Mouse (Mus musculus): ENCODE data around the gene Ezh1. TPM values are rescaled to one million over a fixed set of nuclear protein-coding genes. Genes with fewer than 3 reads are reported as not detected.
A peak's percentile ranks its signal among the peaks of the same experiment; 100 is the strongest.

Gene Ezh1
- total and polyA plus RNA-seq, 2 experiments from 2014 or later: 22.5 to 25.6 TPM

DNA sequence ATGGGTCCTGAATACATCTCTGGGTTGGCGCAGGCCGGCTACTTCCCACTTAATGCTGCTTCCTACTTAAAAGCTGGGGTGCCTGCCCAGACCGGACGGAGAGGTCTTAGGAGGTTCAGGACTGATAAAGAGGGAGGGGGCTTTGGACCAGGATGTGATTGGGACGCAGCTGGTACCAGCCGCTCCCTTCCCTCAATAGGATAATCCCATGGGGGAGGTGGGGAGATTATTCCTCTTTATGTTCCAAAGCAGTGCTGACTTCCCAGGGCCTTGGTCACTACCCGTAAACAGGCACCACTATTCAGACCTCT is 20.4 kb upstream of the Ezh1 start:
- Histone ChIP-seq H3K9ac (peak overlapping the region; percentile 68), H3K36me3 (ENCODE audit: insufficient read depth) (no peaks in the 10 kb centered on the region), H3K27me3 (ENCODE audit: insufficient read depth, low read length) (peaks cover 15% of the 10 kb centered on the region), H3K4me3 (ENCODE audit: low read depth, low read length) (peak overlapping the region; percentile 59), H3K27ac (ENCODE audit: low read depth, low read length) (no peak overlapping the region), H3K4me2 (ENCODE audit: low read depth) (peak overlapping the region; percentile 97), H3K4me1 (ENCODE audit: insufficient read depth) (peaks cover 4% of the 10 kb centered on the region; the same call in 1 of the 2 replicates), H3K9me3 (ENCODE audit: low read length) (no peaks in the 10 kb centered on the region)
- 0 out of 2 replicates have a peak, but pooled peaks have one; percentile 1 for TF ChIP-seq CTCF (IDR thresholded peaks at IDR 0.05; ENCODE audit: low read depth)
- WGBS: 4% methylated on average over 7 of the region's 7 CpGs
- ATAC-seq (no peak), DNase-seq (no peak)

DNA sequence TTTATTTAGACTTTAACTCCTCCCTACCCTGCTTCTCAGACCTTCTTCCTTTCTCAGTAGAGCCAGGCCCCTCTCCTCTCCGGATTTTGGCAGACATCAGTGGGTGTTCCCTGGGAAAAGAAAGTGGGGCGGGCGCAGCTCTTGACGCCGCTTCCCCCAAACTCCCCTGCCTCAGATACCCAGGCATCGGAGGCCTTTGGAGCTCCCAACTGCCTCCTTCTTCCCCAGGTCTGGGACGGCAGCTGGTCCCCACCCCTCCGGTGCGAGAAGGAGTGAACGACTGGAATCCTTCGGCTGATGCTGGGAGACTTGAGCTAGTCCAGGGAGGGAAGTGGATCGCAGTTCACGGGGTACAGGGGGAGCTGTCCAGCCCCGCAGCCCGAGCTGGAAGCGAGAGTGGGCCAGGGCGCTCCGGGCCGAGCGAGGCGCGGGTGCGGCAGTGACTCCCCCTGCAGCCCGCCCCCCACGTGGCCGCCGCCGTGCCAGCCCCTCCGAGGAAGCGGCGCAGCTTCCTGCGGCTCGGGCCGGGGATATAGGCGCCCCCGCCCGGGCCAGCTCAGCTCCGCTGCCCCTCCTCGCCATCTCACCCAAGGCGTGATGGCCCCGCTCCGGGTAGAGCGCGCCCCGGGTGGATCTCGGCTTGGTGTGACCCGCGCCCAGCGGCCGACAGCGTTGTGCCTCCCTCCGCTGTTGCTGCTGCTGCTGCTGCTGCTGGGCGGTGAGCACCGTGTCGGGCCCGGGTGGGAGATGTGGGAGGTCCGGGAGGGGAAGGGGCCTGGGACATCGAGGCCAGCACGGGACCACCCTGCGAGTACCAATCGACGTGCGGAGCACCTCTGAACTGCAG is 19.8 kb upstream of the Ezh1 start, which contains the start of gene Ramp2:
Ramp2 (plus strand) TSS at position 174 of the 847 bp plus-strand sequence.
- DNase-seq (peak; percentile 46), ATAC-seq (peak; percentile 73)
- H3K4me2 ChIP-seq (ENCODE audit: low read depth): peak within 1 kb of the TSS; percentile 97
- H3K27ac ChIP-seq (ENCODE audit: low read depth, low read length): peak within 1 kb of the TSS; percentile 40; the same call in 1 of the 2 replicates
- WGBS: 4% methylated on average over 54 of the region's 63 CpGs
- peak within 1 kb of the TSS; percentile 68 for H3K9ac ChIP-seq
- peak within 1 kb of the TSS; percentile 59 for H3K4me3 ChIP-seq (ENCODE audit: low read depth, low read length)
- H3K27me3 ChIP-seq (ENCODE audit: insufficient read depth, low read length): peaks cover 15% of the 10 kb centered on the region
- H3K9me3 ChIP-seq (ENCODE audit: low read length): no peaks in the 10 kb centered on the region
- H3K4me1 ChIP-seq (ENCODE audit: insufficient read depth): peaks cover 4% of the 10 kb centered on the region; the same call in 1 of the 2 replicates
- no peaks in the 10 kb centered on the region for H3K36me3 ChIP-seq (ENCODE audit: insufficient read depth)
- TF ChIP-seq CTCF (IDR thresholded peaks at IDR 0.05; ENCODE audit: low read depth): peak; percentile 7; the same call in 1 of the 2 replicates

DNA sequence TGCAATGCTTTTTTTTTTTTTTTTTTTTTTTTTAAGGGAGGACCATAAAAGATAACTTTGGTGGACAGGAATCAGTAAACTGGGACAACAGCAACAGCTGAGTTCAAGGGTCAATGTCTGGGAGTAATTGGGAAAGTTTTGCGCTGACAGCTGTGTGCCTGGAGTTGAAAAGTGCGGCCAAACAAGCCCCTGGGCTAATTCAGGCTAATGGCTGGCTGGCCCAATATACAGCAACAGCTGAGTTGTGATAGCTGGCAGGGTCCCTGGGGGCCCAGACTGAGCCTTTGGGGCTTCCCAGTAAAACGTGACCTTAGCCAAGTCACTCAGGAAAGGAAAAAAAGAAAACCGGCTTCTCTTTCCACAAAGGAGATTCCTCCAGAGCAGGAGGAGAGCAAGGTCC is 18.8 kb upstream of the Ezh1 start:
- H3K4me3 ChIP-seq (ENCODE audit: low read depth, low read length): no peak overlapping the region
- no peaks in the 10 kb centered on the region for H3K36me3 ChIP-seq (ENCODE audit: insufficient read depth)
- no peak overlapping the region for H3K27ac ChIP-seq (ENCODE audit: low read depth, low read length)
- no peaks in the 10 kb centered on the region for H3K9me3 ChIP-seq (ENCODE audit: low read length)
- DNase-seq (no peak), ATAC-seq (no peak)
- peaks cover 15% of the 10 kb centered on the region for H3K27me3 ChIP-seq (ENCODE audit: insufficient read depth, low read length)
- peaks cover 4% of the 10 kb centered on the region; the same call in 1 of the 2 replicates for H3K4me1 ChIP-seq (ENCODE audit: insufficient read depth)
- WGBS: 49% methylated on average over 4 of the region's 4 CpGs
- H3K9ac ChIP-seq: no peak overlapping the region
- no peak for TF ChIP-seq CTCF (IDR thresholded peaks at IDR 0.05; ENCODE audit: low read depth)
- H3K4me2 ChIP-seq (ENCODE audit: low read depth): no peak overlapping the region

DNA sequence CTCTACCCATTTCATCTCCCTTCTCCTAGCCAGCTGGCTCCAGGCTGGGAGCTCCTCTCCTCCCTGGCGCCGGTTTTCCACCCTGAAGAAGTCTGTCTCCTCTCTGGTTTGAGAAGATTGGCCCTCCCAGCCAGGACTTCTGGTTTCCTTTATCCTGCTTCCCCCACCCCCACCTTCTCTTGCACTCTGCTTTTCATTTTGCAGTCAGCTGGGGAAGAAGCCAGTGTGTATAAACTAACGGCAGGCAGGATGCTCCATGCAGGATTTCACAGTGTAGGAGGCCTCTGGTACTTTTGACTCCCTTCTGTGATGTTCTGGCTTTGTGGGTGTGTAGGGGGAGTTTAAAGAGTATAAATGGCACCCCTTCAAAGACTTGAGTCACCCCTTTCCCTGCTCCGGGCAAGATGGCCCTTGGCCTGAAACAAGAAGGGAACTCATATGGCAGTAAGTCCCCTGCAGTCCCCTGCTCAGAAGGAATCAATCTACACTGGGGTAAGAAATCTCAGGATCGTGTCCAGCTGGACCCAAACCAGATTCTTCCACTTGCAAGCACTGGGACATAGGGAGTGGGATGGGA is 11.9 kb upstream of the Ezh1 start:
- no peak overlapping the region for H3K27ac ChIP-seq (ENCODE audit: low read depth, low read length)
- no peaks in the 10 kb centered on the region for H3K36me3 ChIP-seq (ENCODE audit: insufficient read depth)
- H3K4me1 ChIP-seq (ENCODE audit: insufficient read depth): no peaks in the 10 kb centered on the region
- no peaks in the 10 kb centered on the region for H3K27me3 ChIP-seq (ENCODE audit: insufficient read depth, low read length)
- H3K4me3 ChIP-seq (ENCODE audit: low read depth, low read length): no peak overlapping the region
- no peak for DNase-seq
- H3K4me2 ChIP-seq (ENCODE audit: low read depth): no peak overlapping the region
- no peak for TF ChIP-seq CTCF (IDR thresholded peaks at IDR 0.05; ENCODE audit: low read depth)
- H3K9me3 ChIP-seq (ENCODE audit: low read length): no peaks in the 10 kb centered on the region
- WGBS: 43% methylated on average over 5 of the region's 5 CpGs
- no peak overlapping the region for H3K9ac ChIP-seq
- ATAC-seq: no peak

DNA sequence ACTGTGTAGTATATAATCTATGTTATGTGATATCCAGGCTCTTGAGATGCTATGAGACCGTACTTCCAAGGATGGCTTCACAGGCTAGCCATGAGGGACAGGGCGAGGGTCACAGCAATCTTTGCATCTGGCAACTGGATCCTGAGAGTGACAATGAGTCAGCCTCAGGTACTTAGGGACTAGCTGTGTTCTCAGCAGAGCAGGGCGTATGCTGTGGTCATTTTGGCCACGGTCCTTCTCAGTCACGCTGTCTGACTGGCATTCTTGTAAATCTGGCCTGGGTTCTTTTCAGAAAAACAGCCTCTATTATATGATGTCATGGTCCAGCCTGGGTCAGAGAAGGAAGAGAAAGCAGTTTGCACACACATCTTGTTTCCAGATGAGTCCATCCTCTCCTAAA is 10.5 kb upstream of the Ezh1 start:
- no peaks in the 10 kb centered on the region for H3K27me3 ChIP-seq (ENCODE audit: insufficient read depth, low read length)
- no peaks in the 10 kb centered on the region for H3K36me3 ChIP-seq (ENCODE audit: insufficient read depth)
- WGBS: 94% methylated on average over 5 of the region's 5 CpGs
- H3K27ac ChIP-seq (ENCODE audit: low read depth, low read length): no peak overlapping the region
- ATAC-seq: no peak
- DNase-seq: no peak
- no peak overlapping the region for H3K4me2 ChIP-seq (ENCODE audit: low read depth)
- H3K4me3 ChIP-seq (ENCODE audit: low read depth, low read length): no peak overlapping the region
- TF ChIP-seq CTCF (IDR thresholded peaks at IDR 0.05; ENCODE audit: low read depth): no peak
- no peaks in the 10 kb centered on the region for H3K4me1 ChIP-seq (ENCODE audit: insufficient read depth)
- no peak overlapping the region for H3K9ac ChIP-seq
- H3K9me3 ChIP-seq (ENCODE audit: low read length): no peaks in the 10 kb centered on the region

DNA sequence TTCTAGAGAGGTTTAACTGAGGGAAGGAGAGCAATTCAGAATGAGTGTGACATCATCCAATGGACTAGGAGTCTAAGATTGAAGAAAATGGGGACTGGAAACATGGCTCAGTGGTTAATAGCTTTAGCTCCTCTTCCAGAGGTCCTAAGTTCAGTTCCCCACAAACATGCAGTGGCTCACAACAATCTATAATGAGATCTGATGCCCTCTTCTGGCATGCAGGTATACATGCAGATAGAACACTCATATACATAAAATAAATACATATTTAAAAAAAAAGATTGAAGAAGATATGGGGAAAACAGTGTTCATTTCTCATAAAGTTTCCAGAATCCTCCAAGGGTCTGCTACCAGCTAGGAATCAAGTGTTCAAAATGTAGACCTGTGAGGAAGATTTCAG is 9.2 kb upstream of the Ezh1 start:
- no peak for TF ChIP-seq CTCF (IDR thresholded peaks at IDR 0.05; ENCODE audit: low read depth)
- Histone ChIP-seq H3K9ac (no peak overlapping the region), H3K27ac (ENCODE audit: low read depth, low read length) (no peak overlapping the region), H3K9me3 (ENCODE audit: low read length) (no peaks in the 10 kb centered on the region), H3K4me1 (ENCODE audit: insufficient read depth) (0 out of 2 replicates have a peak, but pooled peaks cover 4% of the 10 kb centered on the region), H3K27me3 (ENCODE audit: insufficient read depth, low read length) (no peaks in the 10 kb centered on the region), H3K4me2 (ENCODE audit: low read depth) (no peak overlapping the region), H3K36me3 (ENCODE audit: insufficient read depth) (no peaks in the 10 kb centered on the region), H3K4me3 (ENCODE audit: low read depth, low read length) (no peak overlapping the region)
- DNase-seq (no peak), ATAC-seq (no peak)

DNA sequence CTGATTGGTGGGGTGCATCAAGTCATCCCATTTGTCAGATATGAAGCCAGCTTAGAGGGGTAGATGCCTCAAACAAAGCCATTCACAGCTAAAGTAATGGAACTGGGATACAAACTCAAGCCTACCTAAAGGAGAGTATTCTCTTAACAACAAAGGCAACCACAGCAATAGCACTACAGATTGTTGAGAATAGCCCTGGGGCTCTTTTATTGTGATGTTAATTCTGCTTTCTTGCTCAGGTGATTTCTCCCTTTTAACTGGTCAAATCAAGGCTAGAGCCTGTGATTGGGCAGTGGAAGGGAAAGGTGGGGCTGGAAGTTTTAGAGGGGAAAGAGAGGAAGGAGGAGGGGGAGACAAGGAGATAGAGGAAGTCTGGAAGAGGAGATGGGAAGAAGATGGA is 7.9 kb upstream of the Ezh1 start:
- H3K27ac ChIP-seq (ENCODE audit: low read depth, low read length): no peak overlapping the region
- no peak for TF ChIP-seq CTCF (IDR thresholded peaks at IDR 0.05; ENCODE audit: low read depth)
- no peak for DNase-seq
- no peak overlapping the region for H3K4me2 ChIP-seq (ENCODE audit: low read depth)
- 0 out of 2 replicates have a peak, but pooled peaks cover 8% of the 10 kb centered on the region for H3K4me1 ChIP-seq (ENCODE audit: insufficient read depth)
- H3K36me3 ChIP-seq (ENCODE audit: insufficient read depth): no peaks in the 10 kb centered on the region
- H3K4me3 ChIP-seq (ENCODE audit: low read depth, low read length): no peak overlapping the region
- H3K27me3 ChIP-seq (ENCODE audit: insufficient read depth, low read length): no peaks in the 10 kb centered on the region
- no peak overlapping the region for H3K9ac ChIP-seq
- no peaks in the 10 kb centered on the region for H3K9me3 ChIP-seq (ENCODE audit: low read length)
- no peak for ATAC-seq
